ENCODE assay signal across 27 mouse cellular contexts in genomic region chr3:149826757-149827156, GRCm38 (mm10).
A peak's percentile ranks its signal among the peaks of the same experiment; 100 is the strongest.
DNase-seq lines count a peak whose midpoint lies in the region; ATAC-seq lines count a peak whose summit lies in the region.
"Had no signal": no experiment of that assay in that cellular context is flagged by ENCODE, and none has a peak within 500 bp of the region (broad histone marks: within the 10 kb centered on the region; RNA-seq: fewer than 3 reads in every experiment).

No protein-coding gene starts in this region.

- ATAC-seq in forebrain, embryonic 12.5 days (ENCODE audit: low FRiP score): peak; percentile 58; the same call in 1 of the 2 replicates
- no peak for ATAC-seq in forebrain, embryonic 14.5 days
- peak; percentile 65 for ATAC-seq in midbrain, embryonic 12.5 days (ENCODE audit: low FRiP score, low read depth)
- ATAC-seq in midbrain, embryonic 16.5 days: no peak
- ATAC-seq in limb, embryonic 11.5 days (ENCODE audit: insufficient number of reproducible peaks, low FRiP score, low TSS enrichment, low read depth): peak; percentile 73; the same call in 1 of the 2 replicates
- ATAC-seq: Patski had no signal

- H3K9me3 ChIP-seq in forebrain, embryonic 12.5 days: no peaks in the 10 kb centered on the region
- no peaks in the 10 kb centered on the region for H3K9me3 ChIP-seq in forebrain, embryonic 14.5 days (replicated peaks; ENCODE audit: control insufficient read depth, low read length)
- H3K9me3 ChIP-seq in midbrain, embryonic 12.5 days: no peaks in the 10 kb centered on the region
- H3K9me3 ChIP-seq in midbrain, embryonic 16.5 days (replicated peaks; ENCODE audit: control insufficient read depth, low read length, poor library complexity, severe bottlenecking): no peaks in the 10 kb centered on the region
- no peaks in the 10 kb centered on the region for H3K9me3 ChIP-seq in limb, embryonic 11.5 days (ENCODE audit: control insufficient read depth, low read length)
- H3K9me3 ChIP-seq: embryonic facial prominence, embryonic 12.5 days; heart, embryonic 13.5 days; hindbrain, embryonic 15.5 days; liver, embryonic 13.5 days had no signal

- no peak overlapping the region for H3K9ac ChIP-seq in forebrain, embryonic 12.5 days
- H3K9ac ChIP-seq in forebrain, embryonic 14.5 days (ENCODE audit: low read length): no peak overlapping the region
- H3K9ac ChIP-seq in midbrain, embryonic 12.5 days (replicated peaks): no peak overlapping the region
- H3K9ac ChIP-seq in midbrain, embryonic 16.5 days (ENCODE audit: low read depth, low read length): no peak overlapping the region
- no peak overlapping the region for H3K9ac ChIP-seq in limb, embryonic 11.5 days (ENCODE audit: low read length)
- H3K9ac ChIP-seq: embryonic facial prominence, embryonic 12.5 days; heart, embryonic 13.5 days; hindbrain, embryonic 15.5 days; liver, embryonic 13.5 days had no signal

- no peak for DNase-seq in forebrain, embryonic 14.5 days (ENCODE audit: low spot score)
- peak; percentile 57 for DNase-seq in limb, embryonic 11.5 days (ENCODE audit: low spot score)
- DNase-seq in left cerebral cortex, postnatal 14 days (ENCODE audit: low spot score in 2 of 2): no peak
- no peak for DNase-seq in layer of hippocampus, postnatal 14 days (ENCODE audit: low spot score in 2 of 2)
- DNase-seq in gastrocnemius, postnatal 14 days: no peak
- DNase-seq: adrenal gland, postnatal 10 days; cerebellum, adult 11 months; cerebellum, adult 9-10 months; heart, postnatal 10 days; kidney, adult 2 months; kidney, postnatal 36 days; left cerebral cortex, postnatal 4 days; liver, embryonic 13.5 days; lung, adult 2 months; lung, postnatal 10 days; right cerebral cortex, postnatal 25 days; thymus, adult 18-20 months; thymus, postnatal 25 days had no signal

- no peaks in the 10 kb centered on the region for H3K27me3 ChIP-seq in forebrain, embryonic 12.5 days
- H3K27me3 ChIP-seq in forebrain, embryonic 14.5 days (replicated peaks; ENCODE audit: control insufficient read depth, insufficient read depth, low read length): no peaks in the 10 kb centered on the region
- no peaks in the 10 kb centered on the region; the same call in 1 of the 2 replicates for H3K27me3 ChIP-seq in midbrain, embryonic 12.5 days
- no peaks in the 10 kb centered on the region for H3K27me3 ChIP-seq in midbrain, embryonic 16.5 days (ENCODE audit: control insufficient read depth, insufficient read depth, low read depth, low read length)
- H3K27me3 ChIP-seq in limb, embryonic 11.5 days (ENCODE audit: control insufficient read depth, insufficient read depth, low read length): no peaks in the 10 kb centered on the region
- H3K27me3 ChIP-seq: embryonic facial prominence, embryonic 12.5 days; heart, embryonic 13.5 days; hindbrain, embryonic 15.5 days; liver, embryonic 13.5 days; Patski had no signal

- H3K4me2 ChIP-seq in forebrain, embryonic 12.5 days: no peak overlapping the region
- H3K4me2 ChIP-seq in forebrain, embryonic 14.5 days (ENCODE audit: low read length): no peak overlapping the region
- no peak overlapping the region for H3K4me2 ChIP-seq in midbrain, embryonic 12.5 days (replicated peaks)
- H3K4me2 ChIP-seq in midbrain, embryonic 16.5 days (ENCODE audit: low read length): no peak overlapping the region
- H3K4me2 ChIP-seq in limb, embryonic 11.5 days (ENCODE audit: low read depth, severe bottlenecking): no peak overlapping the region
- H3K4me2 ChIP-seq: embryonic facial prominence, embryonic 12.5 days; heart, embryonic 13.5 days; hindbrain, embryonic 15.5 days; liver, embryonic 13.5 days had no signal

- intact Hi-C loops in left cerebral cortex, postnatal 14 days (cut with DNase I): no loop called here
- intact Hi-C loops in gastrocnemius, postnatal 14 days (cut with DNase I; ENCODE audit: low total_unique reads): no loop called here

- no peak overlapping the region for H3K4me3 ChIP-seq in forebrain, embryonic 12.5 days (replicated peaks)
- no peak overlapping the region for H3K4me3 ChIP-seq in forebrain, embryonic 14.5 days (ENCODE audit: low read depth, low read length)
- H3K4me3 ChIP-seq in midbrain, embryonic 12.5 days: no peak overlapping the region
- H3K4me3 ChIP-seq in midbrain, embryonic 16.5 days (ENCODE audit: low read depth, low read length): no peak overlapping the region
- no peak overlapping the region for H3K4me3 ChIP-seq in limb, embryonic 11.5 days (ENCODE audit: low read depth, low read length)
- H3K4me3 ChIP-seq: embryonic facial prominence, embryonic 12.5 days; heart, embryonic 13.5 days; hindbrain, embryonic 15.5 days; layer of hippocampus, adult 2 months; liver, embryonic 13.5 days had no signal

- no peaks in the 10 kb centered on the region for H3K36me3 ChIP-seq in forebrain, embryonic 12.5 days (replicated peaks)
- H3K36me3 ChIP-seq in forebrain, embryonic 14.5 days (ENCODE audit: control insufficient read depth, insufficient read depth, low read length): no peaks in the 10 kb centered on the region
- H3K36me3 ChIP-seq in midbrain, embryonic 12.5 days: no peaks in the 10 kb centered on the region
- H3K36me3 ChIP-seq in midbrain, embryonic 16.5 days (ENCODE audit: control insufficient read depth, insufficient read depth, low read length): no peaks in the 10 kb centered on the region
- no peaks in the 10 kb centered on the region for H3K36me3 ChIP-seq in limb, embryonic 11.5 days (ENCODE audit: control insufficient read depth, insufficient read depth, low read length)
- H3K36me3 ChIP-seq: embryonic facial prominence, embryonic 12.5 days; heart, embryonic 13.5 days; hindbrain, embryonic 15.5 days; liver, embryonic 13.5 days had no signal

- H3K4me1 ChIP-seq in forebrain, embryonic 12.5 days: peaks cover 13% of the 10 kb centered on the region; the same call in 1 of the 2 replicates
- H3K4me1 ChIP-seq in forebrain, embryonic 14.5 days (ENCODE audit: control insufficient read depth, insufficient read depth, low read length): no peaks in the 10 kb centered on the region
- peaks cover 12% of the 10 kb centered on the region; the same call in 1 of the 2 replicates for H3K4me1 ChIP-seq in midbrain, embryonic 12.5 days
- no peaks in the 10 kb centered on the region for H3K4me1 ChIP-seq in midbrain, embryonic 16.5 days (ENCODE audit: control insufficient read depth, insufficient read depth, low read length)
- H3K4me1 ChIP-seq in limb, embryonic 11.5 days (ENCODE audit: control insufficient read depth, insufficient read depth, low read length): no peaks in the 10 kb centered on the region
- H3K4me1 ChIP-seq: embryonic facial prominence, embryonic 12.5 days; heart, embryonic 13.5 days; hindbrain, embryonic 15.5 days; liver, embryonic 13.5 days had no signal

- 4% methylated on average over 9 of the region's 9 CpGs for WGBS in forebrain, embryonic 12.5 days
- 5% methylated on average over 9 of the region's 9 CpGs for WGBS in forebrain, embryonic 14.5 days
- WGBS in midbrain, embryonic 12.5 days: 14% methylated on average over 9 of the region's 9 CpGs
- WGBS in midbrain, embryonic 16.5 days: 21% methylated on average over 9 of the region's 9 CpGs
- WGBS in limb, embryonic 11.5 days: 6% methylated on average over 9 of the region's 9 CpGs

- H3K27ac ChIP-seq in forebrain, embryonic 12.5 days: no peak overlapping the region
- no peak overlapping the region for H3K27ac ChIP-seq in forebrain, embryonic 14.5 days (ENCODE audit: low read depth, low read length)
- H3K27ac ChIP-seq in midbrain, embryonic 12.5 days (replicated peaks): no peak overlapping the region
- no peak overlapping the region for H3K27ac ChIP-seq in midbrain, embryonic 16.5 days (ENCODE audit: low read length)
- H3K27ac ChIP-seq in limb, embryonic 11.5 days (replicated peaks; ENCODE audit: low read depth, low read length): no peak overlapping the region
- H3K27ac ChIP-seq: embryonic facial prominence, embryonic 12.5 days; heart, embryonic 13.5 days; hindbrain, embryonic 15.5 days; layer of hippocampus, adult 2 months; liver, embryonic 13.5 days; macrophage had no signal

Comparison
In these comparisons a context has a peak if more than half of its experiments do, and no peak if none do; other contexts are left out.
1. ATAC-seq: peak in forebrain, embryonic 12.5 days (single experiment), midbrain, embryonic 12.5 days (single experiment) and limb, embryonic 11.5 days (single experiment); none in forebrain, embryonic 14.5 days (single experiment) and midbrain, embryonic 16.5 days (single experiment).